Mouse (Mus musculus) left cerebral cortex, postnatal 10 days (tissue): Measurements from ENCODE around the gene Smpd1. TPM values are rescaled to one million over a fixed set of nuclear protein-coding genes. Genes with fewer than 3 reads are reported as not detected.
A peak's percentile ranks its signal among the peaks of the same experiment; 100 is the strongest.

Experiments used
- DNase-seq, 2 experiments: peaks; one replicate each; pipeline ENCODE4 v3.0.0; 2021 to 2022; ENCODE audit warnings: low spot score in 2 of 2, mixed read lengths in 1 of 2; ENCODE audit errors: extremely low spot score in 1 of 2
- intact Hi-C: fragments of 180-260 bp; cut with DNase I; formaldehyde crosslinking; loops from one replicate; pipeline ENCODE4 v1.15.1; 2025
- total RNA-seq, 2 experiments: library from RNA; stranded (reverse); gene quantifications; 2 replicates each; pipeline ENCODE4 v1.2.3; 2021

The Smpd1 gene
- total RNA-seq, 2 experiments from 2014 or later = 99.5 to 101 TPM

DNA sequence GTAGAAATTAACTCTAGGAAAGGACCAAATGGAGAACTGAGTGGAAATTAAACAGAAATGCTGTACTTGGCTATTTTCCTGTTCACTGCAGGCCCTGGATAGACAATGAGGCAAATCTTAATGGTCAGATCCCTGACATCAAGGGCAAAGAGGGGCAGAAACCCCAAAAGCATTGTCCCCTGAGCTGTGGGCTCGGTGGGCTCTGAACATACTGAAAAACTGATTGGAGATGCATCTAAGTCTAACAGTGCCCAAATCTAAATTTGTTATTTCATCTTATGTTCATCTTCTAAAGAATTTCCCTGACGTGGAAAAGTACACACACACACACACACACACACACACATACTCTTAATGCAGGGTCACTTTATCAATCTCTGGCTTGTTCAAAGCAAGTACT is 27.8 kb downstream of the Smpd1 start:
- intact Hi-C loops = no loop called here
- DNase-seq = no peak

DNA sequence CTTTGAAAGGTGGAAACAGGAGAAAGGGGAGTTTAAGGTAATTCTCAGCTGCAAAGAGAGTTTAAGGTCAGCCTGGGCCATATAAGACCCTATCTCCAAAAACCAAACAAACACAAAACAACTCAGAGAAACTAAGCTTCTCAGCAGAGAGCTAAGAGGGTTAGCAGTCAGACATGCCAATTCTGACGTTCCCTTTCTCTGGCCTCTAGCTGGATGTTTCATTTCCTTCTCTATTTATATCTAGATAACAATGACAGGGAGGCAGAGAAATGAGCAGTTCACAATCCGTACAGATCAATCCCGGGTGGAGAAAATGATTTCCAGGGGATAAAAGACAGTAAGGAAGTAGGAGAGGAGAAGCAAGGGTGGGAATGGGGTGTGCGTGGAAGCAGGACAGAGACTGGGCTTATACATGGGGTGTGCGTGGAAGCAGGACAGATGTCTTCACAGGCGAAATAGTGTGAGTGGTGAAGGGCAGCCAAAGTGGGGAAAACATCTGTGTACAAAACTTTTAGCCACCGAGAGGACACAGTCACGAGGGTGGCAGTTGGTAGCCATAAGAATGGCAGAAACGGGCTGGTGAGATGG is 34.3 kb downstream of the Smpd1 start:
- DNase-seq = no peak
- intact Hi-C loops = no loop called here

DNA sequence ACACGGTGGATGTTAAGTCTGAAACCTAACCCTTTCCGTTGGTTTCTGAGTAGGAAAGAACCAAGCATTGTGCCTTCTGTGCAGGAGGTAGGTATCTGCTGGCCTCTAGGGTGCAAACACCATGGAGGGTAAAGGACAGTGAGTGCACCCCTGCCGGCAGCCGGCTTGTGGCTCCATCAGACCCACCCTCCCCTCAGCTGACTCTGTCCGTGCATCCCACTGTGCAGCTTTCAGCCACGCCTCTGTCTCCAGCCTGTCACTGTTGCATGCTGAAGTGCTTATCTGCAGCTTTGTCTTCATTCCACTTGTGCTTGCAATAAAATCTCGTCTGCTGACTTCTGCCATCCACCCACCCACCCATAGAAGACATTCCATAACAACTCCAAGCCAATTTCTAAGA is 35.9 kb downstream of the Smpd1 start:
- intact Hi-C loops = no loop called here
- no peak for DNase-seq

DNA sequence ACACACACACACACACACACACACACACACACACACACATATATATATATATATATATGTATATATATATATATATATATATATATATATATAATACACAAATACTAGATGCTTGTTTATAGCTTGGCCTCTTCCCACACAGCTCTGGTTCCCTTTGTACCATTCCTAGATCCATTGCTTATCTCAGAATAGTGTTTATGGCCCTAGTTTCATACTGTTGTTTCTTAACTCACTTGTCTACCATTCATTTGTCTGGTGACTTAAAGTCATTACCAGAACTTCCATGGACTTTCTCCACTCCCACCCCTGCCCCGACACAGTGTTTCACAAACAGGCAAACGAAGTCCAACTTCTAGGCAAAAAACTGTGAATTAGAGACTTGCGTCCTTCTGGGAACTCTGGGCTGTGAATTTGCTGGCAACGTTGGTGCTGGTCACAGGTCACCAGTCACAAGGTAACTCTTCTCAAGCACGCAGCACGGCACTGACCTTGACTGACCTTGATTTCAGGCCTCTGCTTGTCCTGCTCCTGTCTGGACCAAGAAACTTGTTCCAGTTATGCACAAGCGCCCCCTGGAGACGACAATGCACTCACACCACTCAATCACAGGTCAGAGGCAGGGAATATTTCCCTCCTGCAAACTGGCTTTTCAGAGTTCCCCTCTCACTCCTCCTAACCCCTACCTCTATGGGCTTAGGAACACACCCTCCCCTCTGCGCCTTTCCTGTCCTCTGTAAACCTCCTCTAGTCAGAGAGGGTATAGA is 48.9 kb downstream of the Smpd1 start:
- peak; percentile 46 to 77 for DNase-seq
- intact Hi-C loops = loop anchor here (5.0 kb wide), 1 partner anchor 51 kb away; the partner anchor contains the start of gene Smpd1

Other genes with a start within 250 kb of the Smpd1 start
- not detected for gene Olfr689, start 243.2 kb upstream of the Smpd1 start, total RNA-seq
- gene Olfr690, start 220.3 kb upstream of the Smpd1 start, total RNA-seq = under 1 TPM; 0.32 to 0.61 TPM
- under 1 TPM; 0.36 to 0.39 TPM for gene Olfr691, start 212.1 kb upstream of the Smpd1 start, total RNA-seq
- not detected for gene Olfr692, start 186.1 kb upstream of the Smpd1 start, total RNA-seq
- not detected for gene Gm5901, start 179.3 kb upstream of the Smpd1 start, total RNA-seq
- 10 to 100 TPM; 67.7 to 71.4 TPM for gene Fam160a2, start 154.3 kb upstream of the Smpd1 start, total RNA-seq
- gene Cnga4, start 149.8 kb upstream of the Smpd1 start, total RNA-seq = under 1 TPM; 0.36 to 0.43 TPM
- gene Cckbr, start 128.6 kb upstream of the Smpd1 start, total RNA-seq = 10 to 100 TPM; 28.8 to 35.4 TPM
- gene Cavin3, start 72.1 kb upstream of the Smpd1 start, total RNA-seq = 10 to 100 TPM; 11.1 to 13.4 TPM
- 100 to 1,000 TPM; 422 to 438 TPM for gene Apbb1, start 27.3 kb downstream of the Smpd1 start, total RNA-seq
- not detected for gene Hpx, start 45.8 kb downstream of the Smpd1 start, total RNA-seq
- gene Trim3, start 79.2 kb downstream of the Smpd1 start, total RNA-seq = 100 to 1,000 TPM; 144 to 151 TPM
- 10 to 100 TPM; 76.9 to 82.2 TPM for gene Timm10b, start 85.7 kb downstream of the Smpd1 start, total RNA-seq
- 10 to 100 TPM; 88.1 to 97.9 TPM for gene Arfip2, start 86.1 kb downstream of the Smpd1 start, total RNA-seq
- 10 to 100 TPM; 10.8 to 11.6 TPM for gene Gm45799, start 86.2 kb downstream of the Smpd1 start, total RNA-seq
- 1 to 10 TPM; 4.9 to 6.1 TPM for gene Dnhd1, start 96.5 kb downstream of the Smpd1 start, total RNA-seq
- 100 to 1,000 TPM in 1 of 2 experiments, 10 to 100 TPM in 1; 97.7 to 117 TPM for gene Ilk, start 182.2 kb downstream of the Smpd1 start, total RNA-seq
- 10 to 100 TPM in 1 of 2 experiments, 1 to 10 TPM in 1; 9.9 to 16.0 TPM for gene Rrp8, start 183.0 kb downstream of the Smpd1 start, total RNA-seq
- 100 to 1,000 TPM; 144 to 152 TPM for gene Taf10, start 190.0 kb downstream of the Smpd1 start, total RNA-seq
- 10 to 100 TPM; 32.6 to 40.0 TPM for gene Tpp1, start 197.9 kb downstream of the Smpd1 start, total RNA-seq
- 10 to 100 TPM; 31.1 to 34.7 TPM for gene Dchs1, start 233.3 kb downstream of the Smpd1 start, total RNA-seq